Mouse (Mus musculus) lung, adult 2 months (tissue): ENCODE results near the gene Paqr9.

Experiments used
- CTCF ChIP-seq: fragments of 200-500 bp; IDR thresholded peaks from 2 replicates; pipeline ENCODE4 v1.5.1; 2011; ENCODE audit warnings: mild to moderate bottlenecking, low read length, control low read depth; ENCODE audit not compliant: insufficient read depth
- POLR2A ChIP-seq: fragments of 200-500 bp; IDR thresholded peaks from 2 replicates; pipeline ENCODE4 v1.6.1; 2011; ENCODE audit warnings: low read depth, mild to moderate bottlenecking, control low read depth, low read length, borderline replicate concordance; ENCODE audit errors: extremely low read depth

- TF ChIP-seq CTCF (no peak), POLR2A (no peak)
Measured at GRCm38 (mm10) chr9:95569966-95570365, 10.5 kb downstream of the Paqr9 start.
